Mouse (Mus musculus) erythroblast, embryonic 14.5 days (primary cell): Measurements from ENCODE around the gene Spef1. TPM values are rescaled to one million over a fixed set of nuclear protein-coding genes. Genes with fewer than 3 reads are reported as not detected.

ENCODE experiments used
- H3K27me3 ChIP-seq: 2 replicates; pipeline ENCODE4 v1.6.1; 2012; ENCODE audit warnings: inconsistent platforms; ENCODE audit not compliant: control insufficient read depth
- H3K36me3 ChIP-seq: 2 replicates; pipeline ENCODE4 v1.6.1; 2012; ENCODE audit warnings: mild to moderate bottlenecking, inconsistent platforms; ENCODE audit not compliant: control insufficient read depth
- H3K4me1 ChIP-seq: 2 replicates; pipeline ENCODE4 v1.6.1; 2012; ENCODE audit warnings: inconsistent platforms; ENCODE audit not compliant: control insufficient read depth
- H3K4me3 ChIP-seq: replicated peaks from 2 replicates; pipeline ENCODE3; 2012; ENCODE audit warnings: moderate library complexity, mild to moderate bottlenecking, inconsistent platforms
- H3K9me3 ChIP-seq: 2 replicates; pipeline ENCODE4 v1.6.1; 2012; ENCODE audit warnings: low read length, inconsistent platforms, mixed read lengths; ENCODE audit not compliant: control insufficient read depth
- GATA1 ChIP-seq: IDR thresholded peaks from 2 replicates; pipeline ENCODE4 v1.6.1; 2012; ENCODE audit warnings: low read length, inconsistent platforms, mixed read lengths
- TAL1 ChIP-seq: IDR thresholded peaks from 3 replicates; pipeline ENCODE4 v1.6.1; 2012; ENCODE audit warnings: low read length, inconsistent platforms, mixed read lengths
- polyA plus RNA-seq: library from polyadenylated mRNA; stranded (reverse); fragments of >175 nt; gene quantifications from 2 replicates; pipeline ENCODE4 v1.2.3, GENCODE M21; 2012

Gene Spef1
- polyA plus RNA-seq, 1 experiment = 2.1 TPM

GRCm38 (mm10) chr2:131152166-131152730, 34.8 kb downstream of the Spef1 start:
- H3K36me3 ChIP-seq = peaks cover 100% of the 10 kb centered on the region
- TF ChIP-seq GATA1 = peak; percentile 85
- TF ChIP-seq TAL1 = peak; percentile 86
- peaks cover 8% of the 10 kb centered on the region for H3K9me3 ChIP-seq
- H3K4me1 ChIP-seq = peaks cover 80% of the 10 kb centered on the region
- H3K4me3 ChIP-seq = peak overlapping the region; percentile 31
- H3K27me3 ChIP-seq = no peaks in the 10 kb centered on the region; the same call in 1 of the 2 replicates

- Histone ChIP-seq H3K4me1 (peaks cover 61% of the 10 kb centered on the region), H3K4me3 (no peak overlapping the region), H3K36me3 (peaks cover 100% of the 10 kb centered on the region), H3K9me3 (peaks cover 13% of the 10 kb centered on the region), H3K27me3 (no peaks in the 10 kb centered on the region; the same call in 1 of the 2 replicates)
- TF ChIP-seq TAL1 (no peak), GATA1 (no peak)
Observed at GRCm38 (mm10) chr2:131149254-131149578, 37.9 kb downstream of the Spef1 start.

GRCm38 (mm10) chr2:131148353-131149253, 38.5 kb downstream of the Spef1 start:
- H3K9me3 ChIP-seq = peaks cover 13% of the 10 kb centered on the region
- H3K4me3 ChIP-seq = no peak overlapping the region
- H3K36me3 ChIP-seq = peaks cover 99% of the 10 kb centered on the region
- no peak for TF ChIP-seq TAL1
- no peak for TF ChIP-seq GATA1
- H3K27me3 ChIP-seq = no peaks in the 10 kb centered on the region; the same call in 1 of the 2 replicates
- H3K4me1 ChIP-seq = peaks cover 56% of the 10 kb centered on the region

GRCm38 (mm10) chr2:131147043-131147365, 40.1 kb downstream of the Spef1 start:
- Histone ChIP-seq H3K27me3 (no peaks in the 10 kb centered on the region; the same call in 1 of the 2 replicates), H3K4me3 (no peak overlapping the region), H3K36me3 (peaks cover 98% of the 10 kb centered on the region), H3K9me3 (peaks cover 5% of the 10 kb centered on the region; the same call in 1 of the 2 replicates), H3K4me1 (peaks cover 56% of the 10 kb centered on the region)
- no peak for TF ChIP-seq TAL1
- no peak for TF ChIP-seq GATA1

DNA sequence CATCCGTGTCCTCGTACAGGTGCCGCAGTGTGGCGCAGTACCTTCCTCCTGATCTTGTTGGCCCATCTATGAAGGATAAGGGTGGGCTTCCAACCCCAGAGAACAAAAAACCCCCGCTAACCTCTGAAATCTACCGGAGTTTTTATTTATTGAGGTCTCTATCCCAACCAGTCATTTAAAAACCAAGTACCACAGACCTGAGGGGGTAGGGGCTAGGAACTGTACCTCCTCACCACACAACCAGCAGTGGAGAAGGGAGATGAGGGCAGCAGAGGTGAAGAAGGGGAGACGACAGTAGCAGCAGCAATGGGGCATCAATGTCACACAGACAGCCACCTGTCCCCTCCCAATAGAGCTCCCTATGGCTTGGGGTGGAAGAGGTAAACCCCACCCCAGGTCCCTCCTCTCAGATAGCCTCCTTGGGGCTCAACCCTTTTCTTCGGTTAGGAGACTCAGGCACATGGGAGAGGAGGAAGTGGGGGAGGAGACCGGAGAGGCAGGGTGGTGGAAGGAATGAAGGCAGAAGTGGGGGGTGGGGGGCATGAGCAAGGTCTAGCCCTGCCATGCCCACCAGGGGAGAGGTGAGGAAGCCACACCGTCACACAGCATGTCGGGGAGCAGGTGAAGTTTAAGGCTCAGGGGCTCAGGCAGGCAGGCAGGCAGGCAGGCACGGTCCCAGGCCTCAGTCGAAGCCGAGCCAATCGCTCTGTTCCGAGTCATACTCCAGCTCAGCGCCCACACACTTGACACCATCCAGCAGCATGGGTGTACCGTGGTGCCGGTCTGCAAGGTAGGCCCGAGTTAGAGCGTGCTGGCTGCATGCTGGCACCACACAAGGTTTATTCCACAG, 40.7 kb downstream of the Spef1 start:
- Histone ChIP-seq H3K9me3 (peaks cover 5% of the 10 kb centered on the region; the same call in 1 of the 2 replicates), H3K4me3 (no peak overlapping the region), H3K4me1 (peaks cover 56% of the 10 kb centered on the region), H3K36me3 (peaks cover 98% of the 10 kb centered on the region), H3K27me3 (no peaks in the 10 kb centered on the region; the same call in 1 of the 2 replicates)
- TF ChIP-seq GATA1 (no peak), TAL1 (no peak)

DNA sequence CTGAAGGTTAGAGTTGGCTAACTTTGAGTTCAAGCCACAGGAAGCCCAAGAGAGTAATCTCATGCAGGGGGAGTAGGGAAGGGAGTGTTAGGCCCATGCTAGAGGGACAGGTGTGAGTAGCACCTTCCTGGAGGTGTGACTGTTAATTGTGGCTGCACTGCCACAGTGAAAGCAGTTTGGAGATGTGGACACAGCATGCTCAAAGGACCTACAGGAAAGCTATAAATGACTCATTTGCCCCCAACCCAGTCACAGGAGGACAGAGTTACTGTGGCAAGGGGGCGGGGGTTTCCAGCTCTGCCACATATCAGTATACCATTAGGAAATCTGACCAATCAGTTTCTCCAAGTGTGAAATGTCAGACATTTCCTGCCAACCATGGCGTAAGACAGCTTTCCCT, 41.5 kb downstream of the Spef1 start:
- peaks cover 98% of the 10 kb centered on the region for H3K36me3 ChIP-seq
- TF ChIP-seq TAL1 (no peak), GATA1 (no peak)
- no peak overlapping the region for H3K4me3 ChIP-seq
- peaks cover 5% of the 10 kb centered on the region; the same call in 1 of the 2 replicates for H3K9me3 ChIP-seq
- peaks cover 56% of the 10 kb centered on the region for H3K4me1 ChIP-seq
- no peaks in the 10 kb centered on the region; the same call in 1 of the 2 replicates for H3K27me3 ChIP-seq

GRCm38 (mm10) chr2:131145121-131145520, 42.0 kb downstream of the Spef1 start:
- Histone ChIP-seq H3K36me3 (peaks cover 95% of the 10 kb centered on the region), H3K4me3 (no peak overlapping the region), H3K9me3 (peaks cover 5% of the 10 kb centered on the region; the same call in 1 of the 2 replicates), H3K27me3 (no peaks in the 10 kb centered on the region; the same call in 1 of the 2 replicates), H3K4me1 (peaks cover 57% of the 10 kb centered on the region)
- TF ChIP-seq TAL1 = no peak
- no peak for TF ChIP-seq GATA1

DNA sequence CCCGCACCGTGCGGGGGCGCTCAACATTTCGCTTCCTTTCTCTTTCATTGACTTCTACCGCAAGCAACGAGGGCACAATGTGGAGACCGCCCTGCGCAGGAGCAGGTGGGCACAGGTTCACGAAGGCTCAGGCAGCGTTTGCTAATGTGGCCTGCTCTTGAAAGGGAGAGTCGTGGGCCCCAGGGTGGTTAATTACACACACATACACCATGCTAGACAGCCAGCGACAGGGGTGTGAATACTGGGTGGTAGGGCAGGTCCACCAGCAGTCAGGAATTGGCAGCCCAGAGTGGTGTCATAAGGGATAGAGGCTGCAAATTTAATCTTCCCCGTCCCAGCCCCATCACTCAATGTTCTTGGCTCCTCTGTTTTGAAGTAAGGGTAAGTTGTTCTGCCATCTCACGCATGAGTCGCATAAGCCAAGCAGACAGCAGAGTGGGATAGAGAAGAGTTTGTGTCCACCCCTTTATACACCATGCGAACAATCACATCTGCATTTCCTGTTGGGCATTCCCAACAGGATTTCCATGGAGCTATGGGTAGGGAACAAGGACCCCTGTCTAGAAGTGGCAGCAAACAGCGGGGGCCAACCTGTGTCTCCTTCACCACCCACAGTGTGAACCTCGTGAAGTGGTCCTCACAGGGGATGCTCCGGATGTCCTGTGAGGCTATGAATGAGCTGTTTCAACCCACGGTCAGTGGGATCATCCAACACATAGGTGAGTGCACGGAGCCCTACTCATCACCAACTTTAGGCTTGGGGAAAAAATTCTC, 43.9 kb downstream of the Spef1 start:
- no peak overlapping the region for H3K4me3 ChIP-seq
- H3K36me3 ChIP-seq = peaks cover 92% of the 10 kb centered on the region
- peaks cover 68% of the 10 kb centered on the region for H3K4me1 ChIP-seq
- peaks cover 5% of the 10 kb centered on the region; the same call in 1 of the 2 replicates for H3K9me3 ChIP-seq
- no peak for TF ChIP-seq GATA1
- TF ChIP-seq TAL1 = no peak
- no peaks in the 10 kb centered on the region; the same call in 1 of the 2 replicates for H3K27me3 ChIP-seq
